Mouse (Mus musculus) adrenal gland, postnatal 25 days (tissue): ENCODE data around the gene Gprasp2. TPM values are rescaled to one million over a fixed set of nuclear protein-coding genes. Genes with fewer than 3 reads are reported as not detected.
"Not testable (repeated sequence)": the region's sequence is repeated elsewhere in the genome, so short reads cannot be mapped to it uniquely, and the experiment has no call there.

Experiments used
- DNase-seq: peaks from one replicate; pipeline ENCODE4 v3.0.0; 2021; ENCODE audit warnings: mixed read lengths
- long read RNA-seq: library from polyadenylated mRNA; stranded (forward); transcript quantifications from one replicate; pipeline ENCODE4 v2.0.0, GENCODE M21; 2021
- total RNA-seq: library from RNA; stranded (reverse); gene quantifications from 2 replicates; pipeline ENCODE4 v1.2.3, GENCODE M21; 2021

Gene Gprasp2
- total RNA-seq = 28.2 and 29.4 TPM in 2 replicates
- long read RNA-seq, transcript Gprasp2-204 (7 exons, 880 nt) = major isoform, 5 of 25 reads
- long read RNA-seq, partial matches to known transcripts = 2 of 25 reads
- long read RNA-seq, other reads (novel, unspliced or antisense) = 16 of 25 reads

GRCm38 (mm10) chrX:135838521-135839360 lies at the start of gene Gprasp2:
Gprasp2 (plus strand) TSS chrX:135839034.
- DNase-seq = peak; percentile 8

DNA sequence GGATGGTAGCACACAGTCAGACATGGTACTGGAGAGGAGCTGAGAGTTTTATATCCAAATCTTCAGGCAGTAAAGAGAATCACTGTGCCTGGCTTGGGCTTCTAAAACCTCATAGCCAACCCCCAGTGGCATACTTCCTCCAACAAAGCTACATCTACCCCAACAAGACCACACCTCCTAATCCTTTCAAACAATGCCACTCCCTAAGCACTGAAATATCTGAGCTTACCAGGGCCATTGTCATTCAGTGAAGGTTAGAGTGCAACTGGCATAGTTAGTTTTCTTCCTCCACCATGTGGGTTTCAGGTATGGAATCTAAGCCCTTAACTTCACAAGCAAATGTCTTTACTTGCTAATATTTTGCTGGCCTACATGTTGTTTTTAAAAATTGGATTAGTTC lies 47.3 kb upstream of the Gprasp2 start:
- DNase-seq = no peak

GRCm38 (mm10) chrX:135792326-135792725 lies 46.5 kb upstream of the Gprasp2 start:
- no peak for DNase-seq

- peak; percentile 37 for DNase-seq
Observed at GRCm38 (mm10) chrX:135795591-135796304, 43.1 kb upstream of the Gprasp2 start.

- not testable (repeated sequence) for DNase-seq
Observed at GRCm38 (mm10) chrX:135796305-135797211, 42.3 kb upstream of the Gprasp2 start.

DNA sequence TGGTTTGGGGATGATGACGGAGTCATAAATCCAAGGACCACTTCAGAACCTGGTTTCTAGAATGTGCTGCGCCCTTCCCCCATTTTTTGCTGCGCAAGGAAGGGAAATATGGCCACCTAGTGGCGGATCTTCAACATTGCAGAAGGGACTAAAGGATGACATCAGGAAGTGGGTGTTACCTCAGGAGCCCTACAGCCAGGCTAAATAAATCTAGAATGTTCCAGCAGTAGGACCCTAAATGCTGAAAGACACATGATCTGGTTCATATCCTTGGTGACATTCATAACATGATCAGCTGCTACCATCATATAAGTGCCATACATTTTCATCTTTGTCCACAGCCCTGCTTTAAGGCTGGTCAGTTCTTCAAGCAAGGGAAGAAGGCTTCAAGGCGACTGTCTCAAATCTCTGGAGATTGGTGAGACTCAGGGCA lies 41.6 kb upstream of the Gprasp2 start, which contains the start of gene Bhlhb9:
Gene Bhlhb9 (plus strand): TSS at position 383 of the 433 bp plus-strand sequence.
- peak; percentile 11 for DNase-seq

DNA sequence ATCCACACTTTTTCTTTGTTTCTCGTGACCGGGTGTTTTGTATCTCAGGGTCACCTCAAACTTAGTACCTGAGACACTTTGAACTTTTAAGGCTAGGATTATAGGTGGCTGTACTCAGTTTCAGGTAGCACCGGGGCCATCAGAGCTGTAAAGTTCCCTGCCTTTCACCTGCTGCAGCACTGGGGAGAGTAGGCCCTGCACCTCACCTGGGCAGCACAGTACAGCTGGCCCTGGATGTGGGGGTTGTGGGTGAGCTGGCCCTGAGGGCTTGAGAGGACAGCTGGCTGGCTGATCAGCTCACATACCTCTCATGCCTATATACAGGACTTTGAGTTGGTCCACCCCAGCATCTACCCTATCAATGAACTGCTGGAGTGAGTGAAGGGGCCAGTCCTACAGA lies 34.7 kb upstream of the Gprasp2 start:
- DNase-seq = no peak

DNA sequence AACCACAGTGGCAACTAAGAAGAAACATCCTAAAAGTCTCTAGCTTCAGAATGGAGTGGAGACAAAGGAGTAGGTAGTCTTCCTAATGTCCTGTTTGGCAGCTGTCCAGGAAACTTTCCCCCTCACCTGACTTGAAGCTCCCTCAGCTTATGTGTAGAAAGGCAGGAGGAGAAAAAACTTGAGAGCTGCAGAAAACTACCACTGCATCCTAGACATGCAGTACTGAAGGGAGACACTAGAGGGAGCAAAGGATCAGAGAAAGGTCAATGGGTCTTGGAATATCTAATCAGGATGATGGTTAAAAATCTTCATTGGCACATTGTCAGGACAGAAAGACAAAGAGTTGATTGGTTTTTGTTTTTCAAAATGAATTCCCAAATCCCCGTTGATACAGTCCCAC lies 33.1 kb upstream of the Gprasp2 start:
- no peak for DNase-seq

GRCm38 (mm10) chrX:135835896-135836295 lies 2.9 kb upstream of the Gprasp2 start:
- not testable (repeated sequence) for DNase-seq

DNA sequence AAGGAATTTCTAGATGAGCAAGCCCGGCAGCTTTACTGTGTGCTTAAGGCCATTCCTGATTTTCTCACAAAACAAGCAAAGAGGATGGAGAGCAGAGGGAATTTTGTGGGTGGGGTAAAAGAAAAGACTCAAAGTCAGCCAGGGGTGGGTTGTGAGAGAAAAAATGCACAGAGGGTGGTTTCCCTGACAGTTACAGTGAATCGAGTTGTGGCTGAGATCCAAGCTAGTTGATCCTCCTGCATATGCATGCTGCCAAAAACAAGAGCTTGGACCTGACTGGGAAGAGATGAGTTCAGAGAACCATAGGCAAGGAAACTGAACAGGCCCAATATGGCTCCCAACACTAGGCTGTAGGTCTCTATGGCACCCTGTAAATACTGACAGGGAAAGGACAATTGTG lies 938 bp upstream of the Gprasp2 start:
- DNase-seq = no peak

DNA sequence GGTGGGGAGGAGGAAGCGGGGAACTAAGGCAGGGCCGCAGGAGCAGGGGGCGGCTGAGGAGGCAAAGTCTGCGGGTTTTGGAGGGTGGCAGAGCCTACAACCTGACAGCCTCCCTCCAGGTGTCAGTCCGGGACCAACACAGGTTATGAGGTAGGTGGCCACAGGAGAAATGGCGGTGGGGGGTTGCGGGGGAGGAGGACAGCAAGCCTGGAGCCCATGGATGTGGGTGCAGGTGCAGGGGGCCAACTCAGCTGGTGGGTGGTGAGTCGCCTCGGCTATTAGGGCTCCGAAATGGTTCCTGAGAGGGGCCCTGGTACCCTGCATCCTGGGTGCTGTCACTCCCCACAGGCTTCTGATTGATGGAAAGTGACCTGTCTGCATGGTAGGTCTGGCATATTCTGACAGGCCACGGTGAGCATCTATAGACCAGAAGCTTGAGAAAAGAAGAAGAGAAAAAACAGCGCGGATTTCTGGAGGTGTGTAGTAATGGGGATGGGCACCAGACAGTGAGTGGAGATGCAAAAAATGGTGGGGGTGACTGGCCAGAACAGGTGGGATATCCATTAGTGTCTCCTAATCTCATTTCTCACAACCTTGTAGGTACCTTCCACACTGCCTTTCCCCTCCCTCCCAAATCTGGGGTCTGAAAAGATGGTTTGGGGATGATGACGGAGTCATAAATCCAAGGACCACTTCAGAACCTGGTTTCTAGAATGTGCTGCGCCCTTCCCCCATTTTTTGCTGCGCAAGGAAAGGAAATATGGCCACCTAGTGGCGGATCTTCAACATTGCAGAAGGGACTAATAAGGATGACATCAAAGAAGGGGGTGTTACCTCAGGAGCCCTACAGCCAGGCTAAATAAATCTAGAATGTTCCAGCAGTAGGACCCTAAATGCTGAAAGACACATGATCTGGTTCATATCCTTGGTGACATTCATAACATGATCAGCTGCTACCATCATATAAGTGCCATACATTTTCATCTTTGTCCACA lies 860 bp downstream of the Gprasp2 start:
- DNase-seq = peak; percentile 9

DNA sequence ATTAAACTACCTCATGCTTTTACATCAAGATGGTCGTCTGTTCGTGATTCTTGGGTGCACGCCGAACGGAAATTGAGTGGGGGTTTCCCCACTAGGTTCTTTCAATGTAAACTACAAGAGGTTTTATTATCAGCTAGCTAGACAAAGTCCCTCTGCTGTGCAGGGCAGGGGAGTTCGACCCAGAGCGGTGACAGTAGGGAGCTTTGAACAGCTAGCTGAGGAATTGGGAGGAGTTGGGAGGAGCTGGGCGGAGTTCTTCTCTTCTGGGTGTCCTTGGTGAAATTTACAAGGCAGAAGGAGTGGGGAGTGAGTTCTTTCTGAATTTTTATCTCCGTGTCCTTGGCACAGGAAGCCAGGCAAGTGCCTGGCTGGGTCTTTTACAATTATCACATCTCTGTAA lies 28.0 kb downstream of the Gprasp2 start:
- DNase-seq = not testable (repeated sequence)

- no peak for DNase-seq
Observed at GRCm38 (mm10) chrX:135876679-135877078, 37.8 kb downstream of the Gprasp2 start.

DNA sequence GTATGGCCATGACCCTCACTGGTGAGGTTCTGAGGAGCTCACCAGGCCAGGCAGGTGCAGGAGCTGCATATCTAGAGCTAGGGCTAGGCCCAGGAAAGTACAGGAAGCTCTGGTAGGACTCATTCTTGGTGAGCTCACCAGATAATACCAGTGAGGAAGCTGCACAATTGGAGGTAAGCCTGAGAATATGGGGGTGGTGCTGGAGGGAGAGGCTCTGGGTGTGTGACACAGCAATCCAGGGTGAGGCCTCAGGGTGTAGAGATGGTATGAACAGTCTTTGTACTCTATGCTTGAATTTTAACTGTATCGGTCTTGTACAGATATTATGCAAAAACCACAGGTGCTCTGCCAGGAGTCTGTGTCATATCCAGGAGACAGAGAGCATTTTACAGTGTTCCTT lies 40.8 kb downstream of the Gprasp2 start:
- no peak for DNase-seq

- peak; percentile 62 for DNase-seq
Observed at GRCm38 (mm10) chrX:135885411-135886233, 46.8 kb downstream of the Gprasp2 start.

DNA sequence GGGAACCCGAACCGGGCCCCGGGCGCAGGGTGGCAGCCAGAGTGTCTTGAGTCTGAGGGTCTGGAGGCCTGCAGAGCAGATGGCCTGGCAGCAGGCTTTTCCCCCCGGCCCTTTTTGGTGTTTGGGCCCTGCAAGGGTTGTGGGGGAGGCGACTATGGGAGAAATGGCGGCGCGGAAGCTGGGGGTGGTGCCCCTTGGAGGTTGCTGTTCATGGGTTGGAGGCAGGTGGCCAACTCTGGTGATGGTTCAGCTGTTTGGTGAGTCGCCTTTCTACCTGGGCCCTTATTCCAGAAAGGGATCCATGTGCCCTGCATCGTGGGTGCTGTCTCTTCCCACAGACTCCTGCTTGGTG lies 47.4 kb downstream of the Gprasp2 start:
- peak; percentile 14 for DNase-seq
